Mouse (Mus musculus): ENCODE data around the gene Cryba4.
A peak's percentile ranks its signal among the peaks of the same experiment; 100 is the strongest.

Cryba4 gene

GRCm38 (mm10) chr5:112266011-112266777 is 13.9 kb upstream of the Cryba4 start:
- DNase-seq (ENCODE audit: low spot score in 2 of 2) = no peak

DNA sequence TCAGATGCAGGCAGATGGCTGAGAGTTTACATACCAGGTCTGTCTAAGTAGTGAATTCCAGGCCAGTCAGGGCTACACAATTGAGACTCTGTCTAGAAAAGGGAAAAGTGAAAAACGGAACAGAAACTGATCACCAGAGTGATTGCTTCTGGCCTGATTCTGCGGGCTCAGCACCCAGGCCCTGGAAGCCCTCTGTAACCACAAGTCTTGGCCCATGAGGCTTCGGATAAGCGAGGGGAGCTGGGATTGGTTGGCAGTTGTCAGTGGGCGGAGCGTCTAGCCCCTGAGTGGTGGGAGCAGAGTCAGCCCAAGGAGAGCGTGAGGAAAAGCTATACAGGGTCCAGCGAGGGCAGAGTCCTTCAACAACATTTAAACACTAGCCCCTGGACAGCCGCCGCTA is 13.2 kb upstream of the Cryba4 start:
- DNase-seq (ENCODE audit: low spot score in 2 of 2) = peak in 1 of 2 experiments; percentile 45

DNA sequence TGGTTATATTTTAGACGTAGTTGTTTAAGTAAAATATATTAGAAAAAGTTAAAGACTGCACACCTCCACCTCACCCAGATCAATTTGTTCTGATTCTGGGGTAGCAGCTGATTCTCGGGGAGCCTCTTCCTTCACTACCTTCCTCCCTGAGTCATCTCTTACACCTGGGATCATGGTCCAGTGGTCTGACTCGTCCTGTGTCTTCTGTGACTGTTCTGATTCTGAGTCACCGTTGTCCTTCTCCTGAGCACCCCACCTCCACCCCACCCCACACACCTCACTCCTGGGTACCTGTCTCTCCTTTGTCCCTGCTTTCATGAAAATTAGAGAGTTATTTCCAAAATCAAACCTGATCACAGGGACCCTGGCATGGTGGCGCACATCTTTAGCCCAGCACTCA is 12.8 kb upstream of the Cryba4 start:
- DNase-seq (ENCODE audit: low spot score in 2 of 2) = no peak

GRCm38 (mm10) chr5:112264099-112264498 is 11.8 kb upstream of the Cryba4 start:
- no peak for DNase-seq (ENCODE audit: low spot score in 2 of 2)

DNA sequence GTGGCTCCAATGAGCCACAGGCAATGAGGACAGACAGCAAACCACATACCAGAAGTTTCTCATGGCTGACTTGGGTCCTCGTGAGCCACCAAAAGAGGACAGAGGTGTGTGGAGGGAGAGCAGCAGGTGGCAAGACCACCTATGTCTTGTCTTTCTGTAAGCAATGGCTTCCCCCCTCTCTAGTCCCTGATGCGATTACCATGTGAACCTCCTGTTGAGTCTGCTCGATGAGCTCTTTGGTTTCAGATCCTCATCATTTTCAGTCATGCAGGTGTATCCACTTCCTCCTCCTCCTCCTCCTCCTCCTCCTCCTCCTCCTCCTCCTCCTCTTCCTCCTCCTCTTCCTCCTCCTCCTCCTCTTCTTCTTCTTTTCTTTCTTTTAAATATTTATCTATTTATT is 8.5 kb upstream of the Cryba4 start:
- no peak for DNase-seq (ENCODE audit: low spot score in 2 of 2)

DNA sequence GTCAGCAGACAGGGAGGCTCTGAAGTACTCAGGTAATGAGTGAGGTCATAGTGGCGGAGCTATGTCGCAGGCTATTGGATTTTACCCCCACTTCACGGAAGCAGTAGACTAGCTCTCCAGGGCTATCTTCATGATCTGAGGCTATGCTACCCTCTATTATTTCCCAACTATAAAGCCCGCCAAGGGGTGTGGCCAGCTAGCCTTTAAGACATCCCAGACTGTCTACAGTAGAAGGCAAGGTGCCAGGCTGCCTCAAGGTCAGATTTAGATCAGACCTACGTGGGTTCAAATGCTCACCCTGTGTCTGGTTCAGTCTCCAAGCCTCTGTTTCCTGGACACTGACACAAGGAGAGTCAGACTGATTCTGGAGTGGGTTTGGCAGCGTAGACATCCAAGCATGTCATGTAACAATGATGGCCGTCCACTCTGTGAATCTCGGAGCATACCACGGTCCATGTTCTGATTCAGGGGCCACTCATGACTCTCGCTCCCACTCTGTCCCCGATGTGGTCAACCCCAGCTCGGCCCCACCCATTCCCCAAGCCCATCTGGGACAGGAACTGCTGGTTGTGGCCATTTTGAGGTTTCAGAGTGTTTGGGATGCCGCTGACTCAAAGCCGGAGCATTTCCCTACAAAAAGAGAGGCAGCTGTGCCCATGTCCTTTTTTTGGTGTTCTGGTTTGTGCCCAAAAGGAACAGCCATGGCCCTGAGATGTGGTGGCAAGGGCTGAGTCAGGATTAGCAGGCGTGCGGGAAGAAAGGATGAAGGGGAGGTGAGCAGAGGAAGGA is 7.7 kb upstream of the Cryba4 start:
- no peak for DNase-seq (ENCODE audit: low spot score in 2 of 2)

- DNase-seq (ENCODE audit: low spot score in 2 of 2) = no peak
These were observed 5.6 kb upstream of the Cryba4 start for GRCm38 (mm10) chr5:112257896-112258295.

DNA sequence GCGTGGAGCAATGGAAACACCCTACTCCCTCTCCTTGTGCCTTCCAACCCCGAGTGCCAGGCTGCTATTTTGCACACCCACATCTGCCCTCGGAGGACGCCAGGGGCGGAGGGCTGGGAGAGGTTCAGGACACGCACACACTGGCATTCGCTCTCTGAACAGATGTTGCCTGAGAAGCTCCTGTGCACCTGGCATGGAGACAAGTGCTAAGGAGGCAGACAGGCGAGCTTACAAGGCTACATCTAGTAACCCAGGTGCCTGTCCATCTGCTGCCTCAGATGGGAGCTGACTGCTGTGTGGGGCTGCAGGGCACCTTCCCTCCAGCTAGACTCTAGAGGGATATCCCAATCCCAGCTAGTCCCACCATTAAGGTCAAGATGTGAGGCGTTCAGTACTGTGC is 4.1 kb upstream of the Cryba4 start:
- no peak for DNase-seq (ENCODE audit: low spot score in 2 of 2)

DNA sequence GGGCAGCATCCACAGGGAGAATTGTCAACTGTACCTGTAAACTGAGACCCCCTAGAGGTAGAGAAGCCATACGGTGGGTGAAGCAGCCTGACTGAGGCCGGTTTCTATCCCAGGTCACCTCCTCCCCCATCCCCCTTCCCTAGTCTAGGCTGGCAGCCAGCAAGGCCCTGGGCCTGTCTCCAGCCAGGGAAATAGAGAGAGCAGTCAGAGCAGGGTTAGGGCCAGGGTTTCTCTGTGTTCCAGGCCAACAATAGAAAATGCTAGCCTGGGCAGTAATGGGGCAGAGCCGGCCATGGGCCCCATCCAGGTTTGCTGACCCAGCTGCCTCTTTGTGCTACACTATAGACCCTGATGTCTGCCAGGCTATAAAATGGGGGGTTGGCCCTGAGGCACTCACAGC is 3.1 kb upstream of the Cryba4 start, which contains the start of gene Crybb1:
Crybb1 (plus strand) TSS at position 390 of the 400 bp plus-strand sequence.
- DNase-seq (ENCODE audit: low spot score in 2 of 2) = peak; percentile 60

DNA sequence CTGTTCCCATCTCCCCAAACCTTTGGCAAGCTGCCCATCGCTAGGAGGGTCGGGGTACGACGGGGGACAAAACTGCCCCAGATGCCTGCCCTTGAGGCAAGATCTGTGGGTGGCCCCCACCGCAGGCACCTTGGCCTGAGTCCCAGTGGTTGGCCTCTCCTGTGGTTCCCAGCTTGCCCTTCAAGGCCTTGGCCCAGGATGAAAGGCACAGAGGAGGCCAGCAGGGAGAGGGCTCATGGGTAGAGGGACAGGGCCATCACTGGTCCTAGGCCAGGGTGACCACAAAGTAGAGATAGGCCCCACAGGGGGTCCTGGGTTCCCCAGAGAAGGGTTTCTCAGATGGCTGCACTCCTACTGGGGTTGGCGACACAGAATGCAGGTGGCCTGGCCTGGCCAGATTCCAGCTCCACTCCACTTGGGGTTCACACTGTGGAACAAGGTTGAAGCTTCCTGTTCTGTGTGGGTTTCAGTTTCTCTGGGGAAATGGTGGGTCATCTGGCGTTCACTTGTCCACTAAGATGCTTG is 2.0 kb upstream of the Cryba4 start:
- peak; percentile 68 to 74 for DNase-seq (ENCODE audit: low spot score in 2 of 2)

DNA sequence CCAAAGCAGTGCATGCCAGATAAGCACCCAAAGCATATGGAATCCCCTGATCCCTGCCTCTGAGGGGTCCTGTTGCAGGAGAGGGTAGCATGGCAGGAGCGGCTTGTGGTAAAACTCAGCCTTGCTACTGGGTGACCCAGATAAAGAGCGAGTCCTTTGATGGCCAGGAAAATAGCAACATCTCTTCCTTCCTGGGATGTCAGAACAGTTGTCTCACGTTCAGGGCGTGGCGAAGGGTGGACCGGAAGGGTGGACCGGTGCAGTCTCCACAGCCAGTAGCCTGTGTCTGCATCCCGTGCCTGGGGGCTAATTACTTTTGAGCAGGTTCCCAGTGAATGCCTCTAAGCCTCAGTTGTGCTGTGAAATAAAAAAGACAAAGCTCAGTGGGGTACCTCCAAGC is 851 bp upstream of the Cryba4 start:
- DNase-seq (ENCODE audit: low spot score in 2 of 2) = no peak

- DNase-seq (ENCODE audit: low spot score in 2 of 2) = no peak
These were observed 3.2 kb downstream of the Cryba4 start for GRCm38 (mm10) chr5:112249106-112249505.

- no peak for DNase-seq (ENCODE audit: low spot score in 2 of 2)
These were observed 4.9 kb downstream of the Cryba4 start for GRCm38 (mm10) chr5:112247399-112247798.

- DNase-seq (ENCODE audit: low spot score in 2 of 2) = no peak
These were observed 7.3 kb downstream of the Cryba4 start for GRCm38 (mm10) chr5:112244890-112245615.

GRCm38 (mm10) chr5:112244275-112244562 is 8.1 kb downstream of the Cryba4 start:
- DNase-seq (ENCODE audit: low spot score in 2 of 2) = no peak

- DNase-seq (ENCODE audit: low spot score in 2 of 2) = no peak
These were observed 8.6 kb downstream of the Cryba4 start for GRCm38 (mm10) chr5:112243539-112244274.

DNA sequence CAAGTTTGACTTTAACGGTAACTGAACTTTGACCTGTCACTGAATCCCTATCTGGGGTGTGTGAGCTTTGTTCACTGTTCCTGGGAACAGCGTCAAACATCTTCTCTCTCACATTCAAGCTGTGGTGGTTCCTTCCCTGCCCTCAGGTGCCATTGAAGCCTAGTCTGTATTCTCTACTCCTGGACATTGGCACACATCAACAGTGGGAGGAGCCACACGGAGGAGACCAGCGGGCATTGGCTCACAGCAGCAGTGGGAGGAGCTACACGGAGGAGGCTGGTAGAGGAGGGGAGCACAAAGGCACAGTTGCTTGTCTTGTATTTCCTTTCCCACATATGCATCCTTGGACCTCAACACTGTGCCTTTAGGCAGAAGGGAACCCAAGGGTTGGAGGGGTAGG is 9.3 kb downstream of the Cryba4 start:
- no peak for DNase-seq (ENCODE audit: low spot score in 2 of 2)

DNA sequence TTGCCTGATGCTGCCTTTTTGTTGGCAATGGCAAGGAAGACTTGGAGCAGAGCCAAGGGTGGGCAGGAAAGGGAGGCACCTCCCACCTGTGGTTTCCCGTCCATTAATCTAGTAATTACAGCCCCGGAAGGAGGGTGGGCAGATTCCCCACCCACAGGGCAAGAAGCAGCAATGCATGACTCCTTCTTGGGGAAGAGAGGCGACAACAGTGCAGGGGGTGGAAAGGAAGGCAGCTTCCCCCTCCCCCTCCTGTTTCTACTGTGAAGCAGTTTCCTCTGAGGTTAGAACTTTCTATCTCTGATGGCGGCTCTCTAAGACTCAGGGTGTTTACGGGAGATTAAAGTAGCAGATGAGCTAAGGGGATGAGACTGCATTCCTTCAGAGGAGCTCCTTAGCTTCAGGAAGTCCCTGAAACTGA is 9.9 kb downstream of the Cryba4 start:
- DNase-seq (ENCODE audit: low spot score in 2 of 2) = no peak

- DNase-seq (ENCODE audit: low spot score in 2 of 2) = no peak
These were observed 10.5 kb downstream of the Cryba4 start for GRCm38 (mm10) chr5:112241849-112242248.

- DNase-seq (ENCODE audit: low spot score in 2 of 2) = peak; percentile 76 to 87
These were observed 11.6 kb downstream of the Cryba4 start for GRCm38 (mm10) chr5:112240761-112241160.

DNA sequence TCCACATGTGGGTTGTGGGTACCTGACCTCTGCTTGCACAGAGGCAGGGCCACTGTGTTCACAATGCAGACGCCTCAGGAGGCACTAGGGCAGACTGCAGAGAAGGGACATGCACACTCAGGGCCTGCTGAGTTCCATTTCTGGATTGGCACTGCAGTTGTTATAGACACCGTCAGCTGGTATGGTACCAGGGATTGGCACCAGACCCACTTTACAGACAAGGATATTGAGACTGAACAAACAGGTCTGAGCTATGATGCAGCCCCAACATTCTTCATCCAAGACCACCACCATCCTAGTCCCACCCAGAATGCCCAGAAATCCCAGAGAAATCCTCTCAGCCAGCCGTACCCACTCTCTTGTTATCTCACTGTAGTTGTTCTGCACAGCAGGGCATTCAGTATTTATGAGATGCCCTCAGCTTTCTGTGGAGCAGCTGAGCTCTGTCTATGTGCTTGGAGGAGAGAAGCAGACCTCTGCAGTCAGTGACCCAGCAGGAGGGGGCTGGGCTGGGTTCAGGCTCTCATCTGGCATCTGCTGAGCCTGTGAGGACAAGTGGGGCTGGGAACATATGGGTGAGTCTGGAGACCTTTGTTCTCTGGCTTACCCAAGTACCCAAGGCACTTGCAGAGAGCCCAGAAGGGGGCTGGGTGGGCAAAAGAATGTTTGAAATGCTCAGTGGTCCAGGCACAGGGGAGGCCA is 13.4 kb downstream of the Cryba4 start:
- no peak for DNase-seq (ENCODE audit: low spot score in 2 of 2)
